Mouse (Mus musculus) brain, embryonic 18.5 days (tissue): ENCODE results near the gene Cnga1.

Source experiments
- DNase-seq: peaks from one replicate; pipeline ENCODE4 v3.0.0-alpha.2; 2012; ENCODE audit warnings: low read depth, low spot score

Gene Cnga1

DNA sequence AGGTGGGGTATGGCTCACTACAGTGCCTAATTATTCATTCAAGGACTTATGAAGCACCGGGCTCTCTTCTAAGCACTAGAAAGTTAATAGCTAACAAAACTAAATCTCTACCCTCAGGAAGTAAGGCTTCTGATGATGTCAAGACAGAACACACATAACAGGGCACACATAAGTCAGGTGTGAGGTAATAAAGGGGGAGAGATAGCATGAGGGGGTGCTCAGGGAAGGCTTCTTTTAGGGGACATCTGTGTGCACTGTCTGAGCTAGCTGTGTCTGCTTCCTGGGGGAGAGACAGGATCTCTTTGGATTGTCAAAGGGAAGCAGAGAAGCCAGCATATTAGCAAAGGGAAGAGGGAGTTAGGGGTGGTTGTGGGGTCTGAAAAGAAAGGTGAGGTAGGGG is at the start of gene Cnga1:
Cnga1 (minus strand) TSS at position 101 of the 400 bp plus-strand sequence.
- no peak for DNase-seq

DNA sequence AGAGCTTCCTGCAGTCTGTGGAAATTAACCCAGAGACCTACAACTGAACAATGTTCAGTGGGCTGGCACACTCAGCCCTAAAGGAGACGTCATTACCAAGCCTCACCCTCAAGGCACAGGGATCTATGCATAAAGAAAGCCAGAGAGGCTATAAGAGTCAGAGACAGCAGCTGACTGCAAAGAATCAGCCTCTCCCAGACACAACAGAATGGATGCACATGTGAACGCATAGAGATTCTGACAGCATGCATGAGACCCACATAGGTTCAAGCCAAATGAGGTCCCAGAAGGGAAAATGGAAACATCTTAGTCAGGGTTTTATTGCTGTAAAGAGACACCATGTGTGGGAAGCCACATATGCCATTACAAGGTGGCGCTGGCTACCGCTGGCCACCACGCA is 46.4 kb upstream of the Cnga1 start:
- no peak for DNase-seq

DNA sequence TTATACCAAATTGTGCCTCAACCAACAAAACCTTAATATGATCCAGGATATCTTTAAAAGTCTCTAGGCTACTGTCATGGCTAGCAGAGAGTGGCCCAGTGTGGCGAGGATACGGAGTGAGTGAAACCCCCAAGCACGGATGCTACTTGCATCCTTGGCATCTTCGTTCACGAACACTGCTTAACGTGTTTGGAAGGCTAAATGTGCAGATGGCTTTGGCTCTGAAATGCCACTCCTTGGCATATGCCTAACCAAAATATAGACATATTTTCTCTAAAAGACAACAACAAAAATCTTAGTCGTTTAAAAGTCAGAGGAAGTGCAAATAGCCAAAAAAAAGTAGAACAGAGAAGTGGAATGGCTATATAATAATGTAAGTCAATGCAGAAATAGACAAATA is 45.5 kb upstream of the Cnga1 start:
- DNase-seq: no peak

DNA sequence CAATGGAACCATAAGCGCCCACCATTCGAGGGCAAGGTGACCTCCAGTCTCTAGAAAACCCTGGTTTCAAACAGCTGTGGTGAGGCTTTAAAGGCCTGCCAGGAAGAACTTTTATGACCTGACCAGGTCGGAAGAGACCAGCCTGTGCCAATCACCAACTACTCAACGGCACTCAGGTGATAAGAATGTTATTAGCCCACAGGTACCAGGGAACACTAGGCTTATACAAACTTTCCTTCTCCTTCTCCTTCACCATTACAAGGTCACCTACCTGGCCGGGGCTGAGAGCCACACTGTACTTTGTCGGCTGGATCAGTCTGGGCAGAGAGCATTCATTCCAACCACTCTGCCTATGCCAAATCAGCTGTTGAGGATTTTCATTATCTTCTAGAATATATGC is 37.4 kb upstream of the Cnga1 start:
- no peak for DNase-seq

DNA sequence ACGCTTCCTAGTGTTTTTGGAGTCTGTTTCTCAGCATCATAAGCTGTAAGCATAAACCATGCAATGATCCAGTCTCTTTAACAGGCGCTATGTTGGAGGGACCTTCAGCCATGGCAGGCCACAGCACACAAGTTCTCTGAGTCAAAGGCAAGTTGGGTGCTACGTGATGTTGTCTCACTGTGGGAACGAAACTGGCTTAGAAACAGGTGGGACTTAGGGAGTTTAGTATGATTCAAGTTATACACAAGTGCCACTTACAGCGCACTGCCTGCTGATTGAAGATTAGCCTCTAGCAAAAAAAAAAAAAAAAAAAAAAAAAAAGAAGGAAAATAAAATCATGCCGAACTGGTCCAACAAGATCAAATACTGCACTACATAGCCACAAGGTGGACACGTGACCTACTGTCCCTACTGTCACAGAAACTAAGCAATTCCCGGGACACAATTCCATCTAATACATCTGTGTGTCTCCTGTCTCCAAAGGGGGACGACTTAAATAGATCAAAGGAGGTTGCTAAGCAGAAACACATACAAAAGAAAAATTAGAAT is 31.0 kb upstream of the Cnga1 start:
- no peak for DNase-seq

DNA sequence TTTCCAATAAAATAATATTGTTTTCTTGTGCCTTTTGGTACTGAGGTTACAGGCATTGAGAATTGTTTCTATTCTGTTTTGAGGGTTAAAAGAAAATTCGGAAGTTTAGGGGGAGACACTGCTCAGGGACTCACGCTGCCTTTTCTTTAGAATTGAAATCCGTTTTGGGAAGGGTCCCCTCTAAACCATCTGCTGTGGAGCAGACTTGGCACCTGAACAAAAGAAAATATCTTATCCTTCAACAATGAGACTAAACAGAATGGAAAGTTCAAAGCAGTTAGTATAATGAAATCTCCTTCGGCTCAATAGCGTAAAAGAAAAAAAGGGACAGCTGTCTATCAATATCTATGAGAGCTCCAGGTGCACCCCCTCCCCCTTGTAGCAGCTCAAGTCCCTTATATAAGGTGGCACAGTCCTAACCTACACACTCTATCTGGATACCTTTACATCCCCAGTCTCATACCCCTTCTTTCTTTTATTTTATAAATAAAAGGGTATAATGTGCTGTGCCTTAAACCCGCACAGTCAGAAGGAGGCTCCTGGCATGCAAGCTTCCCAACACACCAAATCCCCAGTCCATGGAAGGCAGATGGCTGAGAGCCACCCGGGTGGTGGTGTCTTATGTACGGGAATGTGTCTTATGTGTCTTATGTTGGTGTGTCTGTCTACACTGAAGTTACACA is 27.1 kb upstream of the Cnga1 start:
- no peak for DNase-seq

DNA sequence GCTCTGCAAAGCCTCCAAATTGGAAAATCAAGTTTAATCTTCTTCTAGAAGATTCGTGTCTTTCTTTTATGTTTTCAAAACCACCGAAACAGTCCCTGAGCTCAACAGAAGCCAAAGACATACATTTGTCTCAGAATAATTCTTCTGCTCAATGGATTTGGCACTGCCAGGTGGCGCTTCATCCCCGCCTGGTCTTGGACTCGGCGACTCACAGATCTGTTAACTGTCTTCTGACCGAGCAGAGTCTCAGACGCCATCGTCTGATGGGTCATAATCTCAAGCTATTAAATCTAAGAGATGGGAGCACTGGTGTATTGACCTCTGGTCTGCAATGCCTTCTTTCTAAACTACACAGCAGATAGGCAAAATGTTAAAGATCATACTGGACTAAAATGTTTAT is 24.3 kb upstream of the Cnga1 start:
- DNase-seq: no peak

DNA sequence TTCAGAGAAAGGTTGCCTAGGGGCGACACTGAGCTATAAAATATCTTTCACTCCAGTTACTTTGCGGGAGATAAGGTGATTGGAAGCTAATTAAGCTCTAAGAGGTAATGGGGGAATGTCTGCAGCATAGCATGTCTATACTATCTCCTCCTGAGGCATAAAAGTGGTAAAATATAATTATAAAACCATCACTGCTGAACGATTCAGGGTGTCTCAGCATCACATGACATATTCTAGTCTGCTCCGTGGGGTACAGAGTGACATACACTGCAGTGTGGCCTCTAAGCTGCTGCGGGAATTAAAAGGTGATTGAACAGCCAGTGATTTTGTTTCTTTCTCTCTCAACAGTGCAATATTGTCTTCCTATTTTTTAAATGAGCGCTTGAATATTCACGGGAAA is 22.4 kb upstream of the Cnga1 start:
- no peak for DNase-seq

DNA sequence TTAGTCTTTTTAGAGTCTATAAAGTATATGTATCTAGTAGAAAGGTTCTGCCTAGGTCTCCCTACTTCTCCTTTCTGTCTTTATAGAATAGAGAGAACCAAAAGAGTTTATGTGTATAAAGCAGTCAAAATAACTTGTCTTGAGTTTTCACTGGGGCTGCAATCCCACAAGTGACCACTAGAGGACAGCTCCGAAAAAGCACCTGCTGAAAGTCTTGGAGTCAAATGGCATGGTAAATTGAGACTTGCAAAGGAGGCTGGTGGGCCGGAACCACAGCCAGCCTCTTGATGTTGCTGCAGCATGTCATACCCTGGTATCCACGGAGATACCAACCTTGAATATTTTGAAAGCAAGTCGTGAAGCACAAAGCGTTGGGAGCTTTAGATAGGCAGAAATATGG is 21.2 kb upstream of the Cnga1 start:
- no peak for DNase-seq

DNA sequence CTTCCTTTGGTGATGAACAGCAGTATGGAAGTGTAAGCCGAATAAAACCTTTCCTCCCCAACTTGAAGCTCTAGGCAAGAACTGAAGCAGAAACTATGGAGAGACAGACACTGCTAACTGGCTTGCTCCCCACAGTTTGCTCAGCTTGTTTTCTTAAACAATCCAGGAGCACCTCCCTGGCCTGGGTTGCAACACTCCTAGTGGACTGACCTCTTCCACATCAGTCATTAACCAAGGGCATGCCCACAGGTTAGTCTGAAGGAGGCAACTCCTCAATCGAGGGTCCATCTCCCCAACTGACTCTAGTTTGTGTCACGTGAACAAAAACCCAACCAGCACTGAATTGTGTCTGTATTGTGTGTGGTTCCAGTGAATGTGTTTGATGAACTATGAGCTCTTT is 20.8 kb upstream of the Cnga1 start:
- no peak for DNase-seq

DNA sequence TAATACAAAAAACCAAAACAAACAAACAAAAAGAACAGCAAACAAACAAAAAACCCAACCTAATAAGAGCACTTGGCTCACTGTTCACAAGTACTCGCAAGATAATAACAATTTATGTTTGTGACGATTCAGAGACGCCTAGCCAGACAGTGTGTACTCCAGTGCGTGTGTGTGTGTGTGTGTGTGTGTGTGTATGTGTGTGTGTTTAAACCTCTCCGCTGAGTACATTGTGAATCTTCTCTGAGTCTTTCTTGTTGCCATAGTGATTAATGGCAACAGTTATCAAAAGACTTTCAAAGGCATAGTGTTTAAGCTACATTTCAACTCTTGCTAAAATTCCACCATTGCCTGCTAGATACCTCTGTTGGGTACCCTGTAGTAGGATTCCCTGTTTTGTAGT is 20.1 kb upstream of the Cnga1 start:
- no peak for DNase-seq

DNA sequence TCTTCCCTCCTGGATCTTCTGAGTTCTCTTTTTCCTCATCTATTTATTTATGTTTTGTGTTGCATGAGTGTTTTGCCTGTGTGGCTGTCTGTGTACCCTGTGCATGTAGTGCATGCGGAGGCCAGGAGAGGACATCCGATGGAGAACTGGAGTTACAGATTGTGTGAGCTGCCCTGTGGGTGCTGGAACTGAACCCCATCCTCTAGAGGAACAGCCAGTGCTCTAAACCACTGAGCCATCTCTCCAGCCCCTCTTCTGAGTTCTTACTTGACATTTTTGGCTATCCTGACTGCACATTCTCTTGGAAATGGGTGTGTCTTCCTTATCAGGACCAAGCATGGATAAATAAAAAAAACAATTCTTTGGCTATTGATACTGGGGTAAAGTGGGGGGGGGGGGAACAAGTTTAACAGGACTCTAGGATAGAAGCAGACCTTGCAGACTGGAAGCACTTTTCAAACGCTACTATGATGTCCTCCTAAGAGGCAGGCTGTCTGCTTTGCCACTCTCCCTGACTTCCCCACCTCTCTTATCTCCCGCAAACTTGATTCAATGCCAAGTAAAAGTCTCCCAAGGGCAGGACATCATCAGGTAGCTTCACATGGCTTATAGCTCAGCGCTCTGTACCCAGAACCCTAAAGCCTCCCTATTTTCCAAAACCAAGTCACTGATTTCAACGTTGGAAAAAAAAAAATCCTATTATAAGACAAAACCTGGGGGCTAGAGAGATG is 17.1 kb upstream of the Cnga1 start:
- no peak for DNase-seq

DNA sequence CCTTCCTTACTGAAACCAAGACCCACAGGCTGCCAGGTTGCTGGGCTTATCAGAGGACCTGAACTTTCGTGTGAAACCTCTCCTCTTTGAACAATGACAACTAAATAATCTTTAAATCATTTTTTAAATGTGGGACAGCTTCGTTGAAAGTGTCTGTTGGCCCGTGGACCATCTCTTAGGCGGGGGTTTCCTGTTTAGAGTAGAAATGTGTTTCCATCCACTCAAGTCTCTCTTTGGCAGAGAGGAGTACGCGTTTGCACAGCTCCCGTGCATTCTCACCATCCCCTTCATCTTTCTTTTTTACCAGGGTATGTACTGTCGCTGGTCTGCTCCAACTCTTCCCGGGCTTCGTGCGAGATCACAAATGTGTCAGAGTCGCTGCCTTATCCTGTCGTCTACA is 14.3 kb upstream of the Cnga1 start:
- DNase-seq: no peak

DNA sequence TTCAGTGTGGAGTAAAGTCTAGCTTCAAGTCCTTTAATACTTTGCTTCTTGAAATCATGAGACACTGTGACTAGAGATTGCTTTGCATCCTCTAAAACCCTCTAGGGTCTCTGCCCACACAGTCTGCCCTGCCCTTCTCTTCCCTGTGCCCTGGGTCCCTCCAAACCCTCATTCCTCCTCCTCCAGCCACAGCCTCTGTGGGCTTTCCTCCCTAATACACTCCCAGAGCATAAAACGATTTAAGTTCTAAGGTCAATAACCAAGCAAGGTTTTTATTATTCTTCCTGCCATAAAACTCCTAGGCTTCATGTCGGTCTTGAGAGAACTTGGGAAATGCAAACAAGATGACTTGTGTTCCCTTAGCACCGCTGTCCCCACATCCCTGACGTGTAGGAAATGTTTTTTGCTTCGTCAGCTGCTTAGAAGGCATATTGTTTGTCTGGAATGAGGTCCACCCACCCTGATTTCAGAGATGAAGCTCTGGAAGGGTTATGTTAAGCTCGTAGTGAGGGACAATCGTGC is 12.3 kb upstream of the Cnga1 start:
- no peak for DNase-seq

DNA sequence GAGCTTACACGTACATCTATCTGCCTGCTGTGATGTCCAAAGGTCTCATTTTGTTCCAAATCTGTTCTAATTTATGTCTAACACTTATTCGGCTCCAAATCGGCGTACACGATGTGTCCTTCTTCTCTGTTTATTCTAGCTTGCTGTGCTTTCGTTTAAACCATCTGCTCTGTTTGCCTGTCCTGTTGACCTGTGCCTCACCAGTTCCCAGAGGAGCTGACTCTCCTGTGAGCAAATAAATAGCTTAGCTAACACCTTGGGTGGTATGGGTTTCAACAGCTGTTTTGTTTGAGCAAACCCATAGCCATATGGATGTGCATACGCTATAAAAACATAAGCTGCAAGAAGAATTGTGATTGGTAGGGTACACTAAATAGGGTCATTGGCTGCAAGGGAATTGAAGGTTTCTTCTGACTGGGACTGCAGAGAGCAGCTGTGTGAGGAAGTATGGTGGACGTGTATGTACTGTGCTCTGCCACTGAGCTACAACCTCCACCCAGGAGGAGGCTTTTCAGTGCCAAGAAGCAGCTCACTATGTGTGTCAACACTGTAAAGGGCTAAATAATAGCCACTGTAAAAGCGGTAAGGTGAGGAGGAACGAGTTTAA is 9.1 kb upstream of the Cnga1 start:
- DNase-seq: no peak

DNA sequence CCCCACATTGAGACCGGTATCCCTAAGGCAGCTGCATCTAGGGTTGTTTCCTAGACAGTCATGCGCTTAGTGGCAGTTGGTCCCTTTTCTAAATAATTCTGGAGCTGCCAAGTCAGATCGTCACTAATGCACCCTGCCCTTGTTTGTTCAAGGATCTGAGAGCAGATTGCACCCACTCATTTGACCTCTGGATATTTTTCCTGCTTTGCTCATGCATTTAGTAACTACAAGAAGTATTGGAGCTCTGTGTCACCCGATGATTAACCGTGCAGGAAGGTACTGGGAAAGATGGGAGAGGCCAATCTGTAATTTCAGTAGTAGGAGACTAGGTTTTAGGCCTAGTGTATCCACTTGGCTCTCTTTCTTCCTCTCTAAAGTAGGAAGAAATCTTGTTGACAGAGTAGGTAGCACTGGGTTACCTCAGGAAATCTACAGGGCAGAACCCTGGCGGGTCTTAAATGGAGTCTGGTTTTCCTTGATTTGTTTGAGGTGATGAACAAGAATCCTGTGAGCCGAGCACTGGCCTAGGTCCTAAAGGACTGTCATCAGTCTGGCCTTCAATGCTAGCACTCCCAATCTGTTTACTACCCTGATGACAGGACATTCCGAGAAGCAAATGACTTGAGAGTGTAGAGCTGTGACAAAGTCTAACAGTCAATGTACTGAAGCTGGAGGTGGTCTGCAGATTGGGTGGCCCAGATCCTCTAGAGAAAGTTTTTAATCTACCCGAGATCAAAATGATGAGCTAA is 5.1 kb upstream of the Cnga1 start:
- DNase-seq: no peak

DNA sequence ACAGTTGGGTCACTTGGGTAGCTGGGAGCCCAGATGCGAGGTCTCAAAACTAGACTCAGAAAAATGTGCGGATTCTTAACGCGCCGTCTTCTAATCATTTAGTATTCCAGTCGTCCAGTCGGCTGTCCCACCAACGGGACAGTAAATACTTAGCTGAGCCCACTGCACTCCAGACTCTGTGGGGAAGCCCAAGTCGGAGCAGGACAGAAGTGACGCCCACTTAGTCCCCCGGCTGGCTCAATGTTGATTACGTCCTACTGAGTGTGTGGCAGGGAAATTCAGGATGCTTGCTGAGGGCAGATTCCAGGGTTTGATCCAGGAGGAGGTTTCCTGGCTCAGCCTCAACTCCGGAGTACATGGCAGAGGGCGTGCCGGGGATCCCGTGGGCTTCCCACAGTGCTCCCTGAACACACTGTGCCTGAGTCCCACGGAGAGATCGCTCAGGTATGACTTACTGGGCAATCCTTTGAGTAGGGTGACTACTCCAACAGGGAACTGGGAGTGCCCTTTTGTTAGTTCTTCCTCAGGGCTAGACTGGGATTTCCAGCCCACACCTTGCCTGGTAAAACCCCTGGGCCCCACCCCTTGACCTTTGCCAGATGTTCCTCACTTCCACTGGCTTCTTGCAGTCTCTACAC is 4.0 kb upstream of the Cnga1 start:
- DNase-seq: no peak

DNA sequence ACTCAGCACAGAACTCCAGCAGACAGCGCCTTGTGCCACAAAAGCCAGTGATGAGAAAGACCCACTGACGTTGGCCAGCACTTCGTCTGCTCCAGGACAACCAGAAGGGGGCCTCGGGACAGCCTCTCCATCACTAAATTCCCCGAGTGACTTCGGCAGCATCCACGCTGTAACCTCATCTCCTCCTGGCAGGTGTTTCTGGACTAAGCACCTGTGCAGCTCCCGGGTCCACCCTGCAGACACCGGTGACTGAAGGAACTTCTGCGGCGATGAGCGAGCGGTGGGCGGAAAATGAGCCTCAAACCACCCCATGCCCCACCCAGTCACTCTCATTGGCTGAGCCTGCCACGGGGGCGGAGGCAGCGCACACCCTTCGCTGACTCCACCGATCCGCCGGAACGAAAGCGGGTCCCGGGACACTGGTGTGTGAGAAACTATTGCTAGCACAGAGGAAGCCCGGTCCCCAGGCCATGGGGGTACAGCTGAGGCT is 3.4 kb upstream of the Cnga1 start, which contains the start of gene Nipal1:
Nipal1 (plus strand) TSS at position 378 of the 490 bp plus-strand sequence.
- DNase-seq: no peak

DNA sequence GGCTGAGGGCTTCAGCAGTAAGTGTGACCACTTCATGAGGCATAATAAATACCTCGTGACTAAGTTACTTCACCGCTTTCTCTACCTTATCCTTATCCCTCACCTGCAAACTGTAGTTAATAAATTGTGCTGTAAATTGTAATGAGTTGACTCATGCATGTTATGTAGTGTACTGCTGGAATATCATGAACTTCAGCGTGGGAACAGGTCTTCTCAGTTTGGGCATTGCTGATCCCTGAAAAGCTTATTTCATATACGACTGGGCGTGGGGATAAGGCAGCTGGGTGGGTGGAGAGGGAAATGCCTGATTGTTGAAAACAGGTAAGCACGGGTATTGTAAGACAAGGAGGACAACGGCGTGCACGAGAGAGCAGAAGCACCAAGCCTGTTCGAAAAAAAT is 2.9 kb upstream of the Cnga1 start:
- no peak for DNase-seq

DNA sequence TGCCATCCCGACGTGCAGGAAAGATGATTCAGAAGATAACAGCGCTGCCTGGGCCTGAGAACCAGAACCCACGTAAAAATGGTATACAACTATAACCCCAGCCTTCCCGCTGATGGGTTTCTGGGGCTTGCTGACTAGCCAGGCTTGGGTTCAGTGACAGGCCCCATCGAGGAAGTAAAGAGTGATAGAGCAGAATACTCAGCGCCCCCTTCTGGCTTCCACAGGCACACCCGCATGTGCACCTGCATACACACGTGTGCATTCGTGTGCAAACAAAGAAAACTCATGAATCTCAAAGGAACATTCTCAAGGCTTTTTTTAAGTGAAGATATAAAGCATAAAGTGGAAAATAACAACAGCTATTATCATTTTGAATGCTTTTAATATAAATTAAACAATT is 2.1 kb upstream of the Cnga1 start:
- no peak for DNase-seq

DNA sequence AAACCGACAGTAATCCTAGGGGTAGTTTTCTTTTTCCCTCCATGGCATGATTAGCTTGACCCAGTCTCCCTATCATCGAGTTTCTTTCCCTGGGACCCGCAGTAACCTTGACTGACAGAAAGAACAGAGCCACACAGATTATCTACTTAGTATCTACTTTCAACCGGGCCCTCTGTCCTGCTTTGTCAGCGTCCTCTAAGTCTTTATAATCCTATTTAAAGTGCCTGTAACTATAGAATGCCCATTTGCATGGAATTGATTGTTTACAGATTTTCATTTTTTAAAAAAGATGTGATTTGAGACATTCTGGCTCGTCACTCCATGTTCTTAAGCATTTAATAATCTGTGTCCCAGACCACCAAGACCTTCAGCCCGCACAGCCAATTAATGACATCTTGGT is 420 bp downstream of the Cnga1 start:
- no peak for DNase-seq
